Mouse (Mus musculus) mouse embryonic stem cell (cell line): ENCODE results near the gene Tcf7l2.

Experiments
- in situ Hi-C, 2 experiments: fragments of 300-500 bp; cut with MboI; formaldehyde crosslinking; loops; 1 replicate in 1 of 2; 3 replicates in 1 of 2; pipeline ENCODE4 v1.14.3; 2019 to 2020; ENCODE audit warnings: low sequenced_read_pairs in 2 of 2, low pct_unique_long_range_greater_than_20kb in 1 of 2, mixed read lengths in 1 of 2; ENCODE audit not compliant: unreplicated experiment in 1 of 2

Gene Tcf7l2

GRCm38 (mm10) chr19:55741439-55741928 lies at the start of gene Tcf7l2:
TSS of gene Tcf7l2 (plus strand) at chr19:55741820.
- in situ Hi-C loops: no loop called here

GRCm38 (mm10) chr19:55694651-55695050 lies 47.0 kb upstream of the Tcf7l2 start:
- in situ Hi-C loops: no loop called here

GRCm38 (mm10) chr19:55695418-55695817 lies 46.2 kb upstream of the Tcf7l2 start:
- in situ Hi-C loops: no loop called here

GRCm38 (mm10) chr19:55698892-55699291 lies 42.7 kb upstream of the Tcf7l2 start:
- in situ Hi-C loops: no loop called here

- in situ Hi-C loops: no loop called here
These were observed 41.4 kb upstream of the Tcf7l2 start for GRCm38 (mm10) chr19:55700214-55700568.

GRCm38 (mm10) chr19:55700569-55701282 lies 40.9 kb upstream of the Tcf7l2 start:
- in situ Hi-C loops: no loop called here

- in situ Hi-C loops: no loop called here
These were observed 40.4 kb upstream of the Tcf7l2 start for GRCm38 (mm10) chr19:55701283-55701633.

GRCm38 (mm10) chr19:55702081-55702480 lies 39.5 kb upstream of the Tcf7l2 start:
- in situ Hi-C loops: no loop called here

- in situ Hi-C loops: no loop called here
These were observed 38.9 kb upstream of the Tcf7l2 start for GRCm38 (mm10) chr19:55702716-55703115.

GRCm38 (mm10) chr19:55704071-55704470 lies 37.5 kb upstream of the Tcf7l2 start:
- in situ Hi-C loops: no loop called here

GRCm38 (mm10) chr19:55706300-55706699 lies 35.3 kb upstream of the Tcf7l2 start:
- in situ Hi-C loops: no loop called here

GRCm38 (mm10) chr19:55706806-55707205 lies 34.8 kb upstream of the Tcf7l2 start:
- in situ Hi-C loops: no loop called here

- in situ Hi-C loops: no loop called here
These were observed 33.5 kb upstream of the Tcf7l2 start for GRCm38 (mm10) chr19:55708031-55708554.

GRCm38 (mm10) chr19:55710841-55711240 lies 30.8 kb upstream of the Tcf7l2 start:
- in situ Hi-C loops: no loop called here

GRCm38 (mm10) chr19:55711701-55712100 lies 29.9 kb upstream of the Tcf7l2 start:
- in situ Hi-C loops: no loop called here

GRCm38 (mm10) chr19:55712678-55713077 lies 28.9 kb upstream of the Tcf7l2 start:
- in situ Hi-C loops: no loop called here

- in situ Hi-C loops: no loop called here
These were observed 27.6 kb upstream of the Tcf7l2 start for GRCm38 (mm10) chr19:55714015-55714414.

- in situ Hi-C loops: no loop called here
These were observed 27.0 kb upstream of the Tcf7l2 start for GRCm38 (mm10) chr19:55714665-55715064.

- in situ Hi-C loops: no loop called here
These were observed 22.5 kb upstream of the Tcf7l2 start for GRCm38 (mm10) chr19:55719083-55719482.
